Comparison of ENCODE assay signal across 30 mouse cellular contexts in the genomic region with DNA sequence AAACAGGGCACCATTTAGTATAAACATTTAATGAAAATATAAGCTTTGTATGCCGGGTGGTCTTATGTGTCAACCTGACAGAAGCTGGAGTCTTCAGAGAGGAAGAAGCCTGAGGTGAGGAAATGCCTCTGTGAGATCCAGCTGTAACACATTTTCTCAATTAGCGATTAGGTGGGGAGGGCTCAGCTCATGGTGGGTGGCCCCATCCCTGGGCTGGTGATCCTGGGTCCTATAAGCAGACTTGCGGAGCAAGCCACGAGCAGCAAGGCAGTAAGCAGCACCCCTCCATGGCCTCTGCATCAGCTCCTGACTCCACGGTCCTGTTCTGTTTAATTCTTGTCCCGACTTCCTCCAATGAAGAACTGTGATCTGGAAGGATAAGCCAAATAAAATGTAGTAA. TPM values are rescaled to one million over a fixed set of nuclear protein-coding genes. Genes with fewer than 3 reads are reported as not detected.
A peak's percentile ranks its signal among the peaks of the same experiment; 100 is the strongest.
DNase-seq lines count a peak whose midpoint lies in the region; ATAC-seq and TF ChIP-seq lines count a peak whose summit lies in the region.
"Had no signal": no experiment of that assay in that cellular context is flagged by ENCODE, and none has a peak within 500 bp of the region (broad histone marks: within the 10 kb centered on the region; RNA-seq: fewer than 3 reads in every experiment).

No protein-coding gene starts in this region.

- intact Hi-C loops in left cerebral cortex, postnatal 10 days (cut with DNase I), result no loop called here

- no peak overlapping the region for H3K4me3 ChIP-seq in midbrain, embryonic 11.5 days (ENCODE audit: low read depth, low read length)
- no peak overlapping the region for H3K4me3 ChIP-seq in midbrain, postnatal 0 days (ENCODE audit: low read depth, low read length)
- H3K4me3 ChIP-seq in embryonic facial prominence, embryonic 11.5 days (ENCODE audit: low read depth, low read length), result no peak overlapping the region
- H3K4me3 ChIP-seq: embryonic facial prominence, embryonic 12.5 days; embryonic facial prominence, embryonic 15.5 days; gastrocnemius, adult 2 months; hindbrain, embryonic 15.5 days; intestine, embryonic 15.5 days had no signal

- H3K4me1 ChIP-seq in midbrain, embryonic 11.5 days (ENCODE audit: control insufficient read depth, insufficient read depth, low read length), result no peaks in the 10 kb centered on the region
- no peaks in the 10 kb centered on the region for H3K4me1 ChIP-seq in midbrain, postnatal 0 days (ENCODE audit: insufficient read depth, low read length)
- H3K4me1 ChIP-seq in embryonic facial prominence, embryonic 11.5 days (ENCODE audit: control insufficient read depth, insufficient read depth, low read length), result no peaks in the 10 kb centered on the region
- H3K4me1 ChIP-seq: embryonic facial prominence, embryonic 12.5 days; embryonic facial prominence, embryonic 15.5 days; hindbrain, embryonic 15.5 days; intestine, embryonic 15.5 days had no signal

- TF ChIP-seq CTCF in midbrain, postnatal 0 days (IDR thresholded peaks at IDR 0.05), result no peak

- WGBS in midbrain, embryonic 11.5 days, result 77% methylated on average over 6 of the region's 6 CpGs
- 85% methylated on average over 6 of the region's 6 CpGs for WGBS in midbrain, postnatal 0 days
- 27% methylated on average over 6 of the region's 6 CpGs for WGBS in embryonic facial prominence, embryonic 11.5 days

- no peaks in the 10 kb centered on the region for H3K27me3 ChIP-seq in midbrain, embryonic 11.5 days (ENCODE audit: control insufficient read depth, insufficient read depth, low read length)
- no peaks in the 10 kb centered on the region for H3K27me3 ChIP-seq in midbrain, postnatal 0 days (ENCODE audit: insufficient read depth, low read length)
- no peaks in the 10 kb centered on the region for H3K27me3 ChIP-seq in embryonic facial prominence, embryonic 11.5 days (ENCODE audit: control insufficient read depth, insufficient read depth, low read length)
- H3K27me3 ChIP-seq: embryonic facial prominence, embryonic 12.5 days; embryonic facial prominence, embryonic 15.5 days; hindbrain, embryonic 15.5 days; intestine, embryonic 15.5 days had no signal

- no peaks in the 10 kb centered on the region for H3K9me3 ChIP-seq in midbrain, embryonic 11.5 days (ENCODE audit: control insufficient read depth, low read length)
- H3K9me3 ChIP-seq in midbrain, postnatal 0 days (ENCODE audit: low read length), result no peaks in the 10 kb centered on the region
- H3K9me3 ChIP-seq in embryonic facial prominence, embryonic 11.5 days (replicated peaks; ENCODE audit: control insufficient read depth, low read length), result no peaks in the 10 kb centered on the region
- H3K9me3 ChIP-seq: embryonic facial prominence, embryonic 12.5 days; embryonic facial prominence, embryonic 15.5 days; hindbrain, embryonic 15.5 days; intestine, embryonic 15.5 days had no signal

- ATAC-seq in midbrain, embryonic 11.5 days (ENCODE audit: low FRiP score), result no peak
- no peak for ATAC-seq in midbrain, postnatal 0 days (ENCODE audit: low FRiP score)
- 0 out of 2 replicates have a peak, but pooled peaks have one; percentile 18 for ATAC-seq in embryonic facial prominence, embryonic 11.5 days (replicated peaks; ENCODE audit: insufficient number of reproducible peaks, low FRiP score, low TSS enrichment, low read depth)
- ATAC-seq: CD4-positive, CD25-positive, alpha-beta regulatory T cell, adult 4 months; forebrain, embryonic 14.5 days; forebrain, postnatal 0 days; intestine, embryonic 15.5 days had no signal

- H3K36me3 ChIP-seq in midbrain, embryonic 11.5 days (ENCODE audit: control insufficient read depth, insufficient read depth, low read length), result no peaks in the 10 kb centered on the region
- no peaks in the 10 kb centered on the region for H3K36me3 ChIP-seq in midbrain, postnatal 0 days (ENCODE audit: insufficient read depth, low read length)
- no peaks in the 10 kb centered on the region for H3K36me3 ChIP-seq in embryonic facial prominence, embryonic 11.5 days (replicated peaks; ENCODE audit: control insufficient read depth, insufficient read depth, low read depth, low read length)
- H3K36me3 ChIP-seq: embryonic facial prominence, embryonic 12.5 days; embryonic facial prominence, embryonic 15.5 days; hindbrain, embryonic 15.5 days; intestine, embryonic 15.5 days had no signal

- H3K9ac ChIP-seq in midbrain, embryonic 11.5 days (ENCODE audit: low read length), result no peak overlapping the region
- no peak overlapping the region for H3K9ac ChIP-seq in midbrain, postnatal 0 days (replicated peaks; ENCODE audit: low read length, poor library complexity, severe bottlenecking)
- no peak overlapping the region for H3K9ac ChIP-seq in embryonic facial prominence, embryonic 11.5 days (replicated peaks; ENCODE audit: low read length)
- H3K9ac ChIP-seq: embryonic facial prominence, embryonic 12.5 days; embryonic facial prominence, embryonic 15.5 days; forebrain, postnatal 0 days; hindbrain, embryonic 15.5 days; intestine, embryonic 15.5 days had no signal

- H3K4me2 ChIP-seq in midbrain, embryonic 11.5 days, result no peak overlapping the region
- no peak overlapping the region for H3K4me2 ChIP-seq in midbrain, postnatal 0 days (ENCODE audit: low read depth, low read length, poor library complexity, severe bottlenecking)
- H3K4me2 ChIP-seq in embryonic facial prominence, embryonic 11.5 days (ENCODE audit: low read depth, low read length), result no peak overlapping the region
- H3K4me2 ChIP-seq: embryonic facial prominence, embryonic 12.5 days; embryonic facial prominence, embryonic 15.5 days; heart, embryonic 11.5 days; hindbrain, embryonic 15.5 days; intestine, embryonic 15.5 days had no signal

- DNase-seq in midbrain, embryonic 11.5 days (ENCODE audit: low spot score, missing footprints), result peak; percentile 76
- no peak for DNase-seq in midbrain, postnatal 0 days (ENCODE audit: low spot score)
- DNase-seq in embryo, embryonic 11 days, result peak; percentile 41
- peak; percentile 77 for DNase-seq in embryonic facial prominence, embryonic 11.5 days (ENCODE audit: low spot score)
- DNase-seq in frontal cortex, postnatal 10 days (ENCODE audit: low spot score in 2 of 2), result no peak
- no peak for DNase-seq in left cerebral cortex, postnatal 10 days (ENCODE audit: extremely low spot score in 1 of 2, low spot score in 2 of 2)
- no peak for DNase-seq in left cerebral cortex, adult 8-10 months (ENCODE audit: low spot score in 2 of 2)
- DNase-seq: adrenal gland, adult 2 months; adrenal gland, postnatal 14 days; cerebellum, adult 11 months; cerebellum, adult 2 months; cerebellum, adult 9-11 months; cerebellum, postnatal 25 days; forebrain, postnatal 0 days; gastrocnemius, adult 2 months; gastrocnemius, postnatal 14 days; heart, adult 11 months; kidney, adult 11 months had no signal

- no peak overlapping the region for H3K27ac ChIP-seq in midbrain, embryonic 11.5 days (ENCODE audit: low read depth, low read length)
- H3K27ac ChIP-seq in midbrain, postnatal 0 days (ENCODE audit: low read depth, low read length), result no peak overlapping the region
- H3K27ac ChIP-seq in embryonic facial prominence, embryonic 11.5 days (replicated peaks; ENCODE audit: low read depth, low read length), result no peak overlapping the region
- H3K27ac ChIP-seq: embryonic facial prominence, embryonic 12.5 days; embryonic facial prominence, embryonic 15.5 days; gastrocnemius, adult 2 months; hindbrain, embryonic 15.5 days; intestine, embryonic 15.5 days had no signal

RNA-seq across cellular contexts. Expression of gene Ranbp3l, which starts 41.4 kb away (rescaled TPM):
- polyA plus RNA-seq in midbrain, embryonic 11.5 days (2014; fragmentation: Nextera tagmentation; extraction: Ambion mirVana), result 2.6 and 3.3 TPM in 2 replicates
- total RNA-seq in midbrain, postnatal 0 days (2014; rRNA removed), result 14.5 and 29.5 TPM in 2 replicates
- polyA plus RNA-seq in midbrain, postnatal 0 days (2015; fragmentation: Nextera tagmentation; extraction: Ambion mirVana), result 15.0 and 15.5 TPM in 2 replicates
- 0.10 TPM in 1 of 2 replicates, not detected in the other for polyA plus RNA-seq in embryonic facial prominence, embryonic 11.5 days (2014; fragmentation: Nextera tagmentation; extraction: Ambion mirVana)
- total RNA-seq in left cerebral cortex, postnatal 10 days (2021), result 1 to 10 TPM; 5.1 to 9.5 TPM
- total RNA-seq in left cerebral cortex, adult 8-10 months (2022), result 10 to 100 TPM in 3 of 4 experiments, 1 to 10 TPM in 1; 6.9 to 11.6 (median 11.0) TPM
- total RNA-seq: adrenal gland, adult 2 months; adrenal gland, postnatal 14 days; common myeloid progenitor, adult 5-6 weeks; heart, adult 8-10 months; heart, postnatal 25 days; hematopoietic stem cell, adult 5-6 weeks; MEL had no signal
- polyA plus RNA-seq: adrenal gland, adult 2 months had no signal

Comparison
In these comparisons a context has a peak if more than half of its experiments do, and no peak if none do; other contexts are left out.
1. DNase-seq: peak in midbrain, embryonic 11.5 days (single experiment), embryo, embryonic 11 days (single experiment) and embryonic facial prominence, embryonic 11.5 days (single experiment); none in midbrain, postnatal 0 days (single experiment), frontal cortex, postnatal 10 days (0 of 2), left cerebral cortex, postnatal 10 days (0 of 2) and left cerebral cortex, adult 8-10 months (0 of 2).